9 mouse cellular contexts compared by ENCODE assay signal in genomic region chr9:51152079-51152752, GRCm38 (mm10). TPM values are rescaled to one million over a fixed set of nuclear protein-coding genes. Genes with fewer than 3 reads are reported as not detected.
DNase-seq lines count a peak whose midpoint lies in the region; ATAC-seq and TF ChIP-seq lines count a peak whose summit lies in the region.
"Had no signal": no experiment of that assay in that cellular context is flagged by ENCODE, and none has a peak within 500 bp of the region (broad histone marks: within the 10 kb centered on the region; RNA-seq: fewer than 3 reads in every experiment).

No protein-coding gene starts in this region.

- no peak overlapping the region for H3K27ac ChIP-seq in embryonic facial prominence, embryonic 13.5 days
- H3K27ac ChIP-seq in heart, embryonic 12.5 days (ENCODE audit: poor library complexity, severe bottlenecking), result no peak overlapping the region
- H3K27ac ChIP-seq in kidney, embryonic 15.5 days, result no peak overlapping the region
- no peak overlapping the region for H3K27ac ChIP-seq in limb, embryonic 14.5 days (replicated peaks; ENCODE audit: low read depth, low read length)
- H3K27ac ChIP-seq: liver, embryonic 13.5 days had no signal

- H3K27me3 ChIP-seq in embryonic facial prominence, embryonic 13.5 days, result peaks cover 18% of the 10 kb centered on the region; the same call in 1 of the 2 replicates
- H3K27me3 ChIP-seq in heart, embryonic 12.5 days (replicated peaks), result peaks cover 19% of the 10 kb centered on the region
- H3K27me3 ChIP-seq in kidney, embryonic 15.5 days, result no peaks in the 10 kb centered on the region
- H3K27me3 ChIP-seq in limb, embryonic 14.5 days (ENCODE audit: control insufficient read depth, insufficient read depth, low read length), result no peaks in the 10 kb centered on the region; the same call in 1 of the 2 replicates

- peak; percentile 19 for DNase-seq in adrenal gland, adult 8-10 months
- DNase-seq in limb, embryonic 14.5 days (ENCODE audit: low spot score), result peak; percentile 90
- DNase-seq in natural killer cell, adult 2 months (ENCODE audit: low spot score in 2 of 2), result peak; percentile 26 to 45
- DNase-seq in thymus, postnatal 14 days, result peak; percentile 60
- DNase-seq: liver, embryonic 13.5 days had no signal

- peak; percentile 45 for ATAC-seq in CD4-positive, CD25-positive, alpha-beta regulatory T cell, adult 4 months
- no peak for ATAC-seq in embryonic facial prominence, embryonic 13.5 days (ENCODE audit: insufficient number of reproducible peaks, insufficient read depth, low FRiP score, low TSS enrichment, low read depth)
- ATAC-seq in heart, embryonic 12.5 days (ENCODE audit: insufficient number of reproducible peaks, low FRiP score), result 0 out of 2 replicates have a peak, but pooled peaks have one; percentile 6
- ATAC-seq in kidney, embryonic 15.5 days (replicated peaks; ENCODE audit: low FRiP score), result peak; percentile 71; the same call in 1 of the 2 replicates
- ATAC-seq in limb, embryonic 14.5 days (ENCODE audit: low FRiP score, low read depth), result peak; percentile 66; the same call in 1 of the 2 replicates

- no peak for TF ChIP-seq POLR2A in limb, embryonic 14.5 days (IDR thresholded peaks at IDR 0.05; ENCODE audit: borderline replicate concordance, extremely low read depth, insufficient read depth, insufficient read length)

- 16% methylated on average over 13 of the region's 13 CpGs for WGBS in embryonic facial prominence, embryonic 13.5 days
- 14% methylated on average over 13 of the region's 13 CpGs for WGBS in heart, embryonic 12.5 days
- 19% methylated on average over 13 of the region's 13 CpGs for WGBS in kidney, embryonic 15.5 days
- 17% methylated on average over 13 of the region's 13 CpGs for WGBS in limb, embryonic 14.5 days

- H3K9me3 ChIP-seq in embryonic facial prominence, embryonic 13.5 days, result no peaks in the 10 kb centered on the region
- H3K9me3 ChIP-seq in heart, embryonic 12.5 days (replicated peaks), result no peaks in the 10 kb centered on the region
- no peaks in the 10 kb centered on the region for H3K9me3 ChIP-seq in kidney, embryonic 15.5 days (replicated peaks)
- H3K9me3 ChIP-seq in limb, embryonic 14.5 days (ENCODE audit: control insufficient read depth, low read length), result no peaks in the 10 kb centered on the region
- H3K9me3 ChIP-seq: liver, embryonic 13.5 days had no signal

- H3K4me1 ChIP-seq in embryonic facial prominence, embryonic 13.5 days, result peaks cover 8% of the 10 kb centered on the region
- 0 out of 2 replicates have a peak, but pooled peaks cover 4% of the 10 kb centered on the region for H3K4me1 ChIP-seq in heart, embryonic 12.5 days (replicated peaks)
- H3K4me1 ChIP-seq in kidney, embryonic 15.5 days, result no peaks in the 10 kb centered on the region
- H3K4me1 ChIP-seq in limb, embryonic 14.5 days (ENCODE audit: control insufficient read depth, insufficient read depth, low read length), result peaks cover 8% of the 10 kb centered on the region
- H3K4me1 ChIP-seq: liver, embryonic 13.5 days had no signal

- peak overlapping the region; percentile 47 for H3K4me2 ChIP-seq in embryonic facial prominence, embryonic 13.5 days
- H3K4me2 ChIP-seq in heart, embryonic 12.5 days, result peak overlapping the region; percentile 44
- peak overlapping the region; percentile 43 for H3K4me2 ChIP-seq in kidney, embryonic 15.5 days
- peak overlapping the region; percentile 37; the same call in 1 of the 2 replicates for H3K4me2 ChIP-seq in limb, embryonic 14.5 days (replicated peaks; ENCODE audit: low read depth, low read length, severe bottlenecking)
- H3K4me2 ChIP-seq: liver, embryonic 13.5 days had no signal

- peak overlapping the region; percentile 12; the same call in 1 of the 2 replicates for H3K4me3 ChIP-seq in embryonic facial prominence, embryonic 13.5 days
- H3K4me3 ChIP-seq in heart, embryonic 12.5 days, result no peak overlapping the region
- no peak overlapping the region for H3K4me3 ChIP-seq in kidney, embryonic 15.5 days (replicated peaks)
- H3K4me3 ChIP-seq in limb, embryonic 14.5 days (replicated peaks; ENCODE audit: low read length), result no peak overlapping the region
- H3K4me3 ChIP-seq: liver, embryonic 13.5 days had no signal

- H3K9ac ChIP-seq in embryonic facial prominence, embryonic 13.5 days, result 0 out of 2 replicates have a peak overlapping the region, but pooled peaks have one; percentile 32
- no peak overlapping the region for H3K9ac ChIP-seq in heart, embryonic 12.5 days
- H3K9ac ChIP-seq in kidney, embryonic 15.5 days, result no peak overlapping the region
- 0 out of 2 replicates have a peak overlapping the region, but pooled peaks have one; percentile 32 for H3K9ac ChIP-seq in limb, embryonic 14.5 days (ENCODE audit: low read depth, low read length, severe bottlenecking)
- H3K9ac ChIP-seq: liver, embryonic 13.5 days had no signal

- no peaks in the 10 kb centered on the region for H3K36me3 ChIP-seq in embryonic facial prominence, embryonic 13.5 days
- H3K36me3 ChIP-seq in heart, embryonic 12.5 days, result no peaks in the 10 kb centered on the region
- H3K36me3 ChIP-seq in kidney, embryonic 15.5 days, result no peaks in the 10 kb centered on the region
- H3K36me3 ChIP-seq in limb, embryonic 14.5 days (ENCODE audit: control insufficient read depth, insufficient read depth, low read length), result no peaks in the 10 kb centered on the region
- H3K36me3 ChIP-seq: liver, embryonic 13.5 days had no signal

RNA-seq across cellular contexts. Expression of gene Gm32742, which starts 13.1 kb away (rescaled TPM):
- under 1 TPM in 1 of 2 experiments, not detected in 1; 0.13 TPM for polyA plus RNA-seq in CD4-positive, CD25-positive, alpha-beta regulatory T cell, adult 4 months (2017; shearing (Covaris generic))
- not detected for total RNA-seq in adrenal gland, adult 8-10 months (2022)
- polyA plus RNA-seq in embryonic facial prominence, embryonic 13.5 days (2015; fragmentation: Nextera tagmentation; extraction: Ambion mirVana), result 0.03 TPM in 2 replicates
- not detected in 2 replicates for polyA plus RNA-seq in heart, embryonic 12.5 days (2016; fragmentation: Nextera tagmentation; extraction: Ambion mirVana)
- 0.01 and 0.03 TPM in 2 replicates for polyA plus RNA-seq in kidney, embryonic 15.5 days (2015; fragmentation: Nextera tagmentation; extraction: Ambion mirVana)
- polyA plus RNA-seq in limb, embryonic 14.5 days (2012; rRNA removed), result 0.03 and 0.04 TPM in 2 replicates
- 0.01 TPM in 1 of 2 replicates, not detected in the other for polyA plus RNA-seq in limb, embryonic 14.5 days (2014; fragmentation: Nextera tagmentation; extraction: Ambion mirVana)
- polyA plus RNA-seq: liver, embryonic 13.5 days had no signal

RNA-seq across cellular contexts. Expression of gene 4833427G06Rik, which starts 50.3 kb away (rescaled TPM):
- not detected for polyA plus RNA-seq in CD4-positive, CD25-positive, alpha-beta regulatory T cell, adult 4 months (2017; shearing (Covaris generic))
- total RNA-seq in adrenal gland, adult 8-10 months (2022), result under 1 TPM in 2 of 4 experiments, not detected in 2; 0.49 to 0.70 TPM
- polyA plus RNA-seq in embryonic facial prominence, embryonic 13.5 days (2015; fragmentation: Nextera tagmentation; extraction: Ambion mirVana), result not detected in 2 replicates
- polyA plus RNA-seq in heart, embryonic 12.5 days (2016; fragmentation: Nextera tagmentation; extraction: Ambion mirVana), result not detected in 2 replicates
- polyA plus RNA-seq in kidney, embryonic 15.5 days (2015; fragmentation: Nextera tagmentation; extraction: Ambion mirVana), result not detected in 2 replicates
- 0.06 TPM in 1 of 2 replicates, not detected in the other for polyA plus RNA-seq in limb, embryonic 14.5 days (2012; rRNA removed)
- polyA plus RNA-seq in limb, embryonic 14.5 days (2014; fragmentation: Nextera tagmentation; extraction: Ambion mirVana), result not detected in 2 replicates
- polyA plus RNA-seq: liver, embryonic 13.5 days had no signal

Comparison
In these comparisons a context has a peak if more than half of its experiments do, and no peak if none do; other contexts are left out.
1. DNase-seq: peak in every context shown above with its lines; median percentile 90 in limb, embryonic 14.5 days; 60 in thymus, postnatal 14 days; 36 in natural killer cell, adult 2 months; 19 in adrenal gland, adult 8-10 months.
2. H3K9ac ChIP-seq: peak in embryonic facial prominence, embryonic 13.5 days (single experiment) and limb, embryonic 14.5 days (single experiment); none in heart, embryonic 12.5 days (single experiment) and kidney, embryonic 15.5 days (single experiment).
3. Peak in every context shown above with its lines, with median percentiles within 50 percentile points of each other: H3K4me2 ChIP-seq.